Mouse (Mus musculus) erythroblast, embryonic 14.5 days (primary cell): ENCODE measurements around the gene Arfgap3.

Experiments
- GATA1 ChIP-seq: IDR thresholded peaks from 2 replicates; pipeline ENCODE4 v1.6.1; 2012; ENCODE audit warnings: low read length, inconsistent platforms, mixed read lengths
- TAL1 ChIP-seq: IDR thresholded peaks from 3 replicates; pipeline ENCODE4 v1.6.1; 2012; ENCODE audit warnings: low read length, inconsistent platforms, mixed read lengths

DNA sequence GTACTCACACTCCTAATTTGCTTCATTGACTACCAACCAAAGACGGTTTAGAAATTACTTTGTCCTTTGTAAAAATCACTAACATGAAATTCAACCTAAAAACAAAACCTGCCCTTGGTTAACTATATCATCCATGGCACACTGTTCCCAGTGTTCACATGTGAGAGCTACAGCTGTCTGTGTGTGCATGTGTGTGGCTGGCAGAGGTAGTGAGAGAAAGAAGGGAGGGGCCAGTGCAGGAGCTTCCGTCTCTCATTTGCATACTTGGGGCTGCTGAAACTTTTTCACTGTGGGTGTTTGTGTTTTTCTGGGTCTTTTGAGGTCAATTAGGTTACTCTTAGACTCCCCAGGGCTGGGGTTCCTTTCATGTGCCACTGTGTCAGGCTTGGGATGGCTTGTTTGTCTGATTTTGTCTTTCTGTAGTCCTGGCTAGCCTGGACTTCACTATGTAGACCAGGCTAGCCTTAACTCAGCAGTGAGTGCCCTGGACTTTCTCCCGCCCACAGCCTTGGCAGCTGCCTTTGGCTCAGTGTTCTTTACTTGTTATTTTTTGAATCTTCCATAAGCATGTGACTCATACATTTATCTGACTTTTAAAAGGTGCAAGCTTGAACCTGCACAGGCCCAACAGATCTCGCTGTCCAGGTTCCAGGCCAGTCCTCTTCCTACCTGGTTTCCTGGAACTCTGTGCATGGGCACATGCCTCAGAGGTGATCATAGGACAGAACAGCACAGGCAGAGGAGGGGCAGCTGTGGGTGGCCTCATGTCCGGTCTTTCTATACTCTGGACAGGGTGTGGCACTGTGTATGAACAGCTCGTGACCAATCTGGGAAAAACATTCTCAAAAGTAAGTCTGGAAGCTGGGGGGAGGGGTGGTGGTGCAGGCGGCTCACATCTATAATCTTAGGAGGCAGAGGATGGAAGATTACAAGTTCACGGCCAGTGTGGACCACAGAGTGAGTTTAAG lies 11.9 kb downstream of the Arfgap3 start:
- TF ChIP-seq GATA1 (no peak), TAL1 (no peak)
